Comparison of ENCODE assay signal across 7 mouse cellular contexts in genomic region chr9:61434062-61434461, GRCm38 (mm10).
DNase-seq lines count a peak whose midpoint lies in the region; TF ChIP-seq lines count a peak whose summit lies in the region.

No protein-coding gene starts in this region.

- 52% methylated on average over 11 of the region's 11 CpGs for WGBS in midbrain, embryonic 10.5 days
- WGBS in thymus, adult 2 months, result 88% methylated on average over 11 of the region's 11 CpGs

- H3K4me3 ChIP-seq in midbrain, embryonic 10.5 days, result no peak overlapping the region
- no peak overlapping the region for H3K4me3 ChIP-seq in thymus, adult 2 months (ENCODE audit: control insufficient read depth, insufficient read depth, low read length)

- DNase-seq in MN1 (ENCODE audit: low spot score), result peak; percentile 91
- peak; percentile 41 for DNase-seq in cerebellum, adult 11 months
- DNase-seq in frontal cortex, postnatal 36 days (ENCODE audit: low spot score in 2 of 2), result peak; percentile 32 to 39
- no peak for DNase-seq in midbrain, embryonic 10.5 days (ENCODE audit: low spot score)
- DNase-seq in telencephalon, adult 2 months (ENCODE audit: low read depth, low spot score), result peak; percentile 70
- DNase-seq in thymus, adult 2 months, result no peak
- DNase-seq in lung, postnatal 25 days (ENCODE audit: low spot score), result no peak

- peaks cover 50% of the 10 kb centered on the region for H3K4me1 ChIP-seq in midbrain, embryonic 10.5 days
- peaks cover 7% of the 10 kb centered on the region for H3K4me1 ChIP-seq in thymus, adult 2 months (replicated peaks; ENCODE audit: control insufficient read depth, insufficient read depth, low read length)

- H3K36me3 ChIP-seq in midbrain, embryonic 10.5 days, result no peaks in the 10 kb centered on the region
- H3K36me3 ChIP-seq in thymus, adult 2 months (ENCODE audit: control insufficient read depth, insufficient read depth, low read length), result no peaks in the 10 kb centered on the region

- TF ChIP-seq POLR2A in thymus, adult 2 months (IDR thresholded peaks at IDR 0.05; ENCODE audit: control insufficient read depth, extremely low read depth, insufficient read depth, low read length, poor library complexity), result no peak

- no peak for TF ChIP-seq CTCF in thymus, adult 2 months (IDR thresholded peaks at IDR 0.05; ENCODE audit: borderline replicate concordance, control insufficient read depth, extremely low read depth, insufficient read depth, low read length, poor library complexity)

- H3K27ac ChIP-seq in midbrain, embryonic 10.5 days (replicated peaks), result peak overlapping the region; percentile 14; the same call in 1 of the 2 replicates
- no peak overlapping the region for H3K27ac ChIP-seq in thymus, adult 2 months (ENCODE audit: control insufficient read depth, insufficient read depth, low read length)

- no peaks in the 10 kb centered on the region for H3K9me3 ChIP-seq in midbrain, embryonic 10.5 days (replicated peaks)

- H3K27me3 ChIP-seq in midbrain, embryonic 10.5 days (ENCODE audit: low read depth, poor library complexity, severe bottlenecking), result peaks cover 40% of the 10 kb centered on the region
- no peaks in the 10 kb centered on the region for H3K27me3 ChIP-seq in thymus, adult 2 months (ENCODE audit: control insufficient read depth, insufficient read depth, low read length)

Comparison
In these comparisons a context has a peak if more than half of its experiments do, and no peak if none do; other contexts are left out.
1. DNase-seq: peak in MN1 (single experiment), cerebellum, adult 11 months (single experiment), frontal cortex, postnatal 36 days (2 of 2) and telencephalon, adult 2 months (single experiment); none in midbrain, embryonic 10.5 days (single experiment), thymus, adult 2 months (single experiment) and lung, postnatal 25 days (single experiment).